Mouse (Mus musculus): ENCODE results near the gene Gm13889. TPM values are rescaled to one million over a fixed set of nuclear protein-coding genes. Genes with fewer than 3 reads are reported as not detected.

The Gm13889 gene
- total and polyA plus RNA-seq, 2 experiments from 2014 or later, result 29.3 to 47.5 TPM

DNA sequence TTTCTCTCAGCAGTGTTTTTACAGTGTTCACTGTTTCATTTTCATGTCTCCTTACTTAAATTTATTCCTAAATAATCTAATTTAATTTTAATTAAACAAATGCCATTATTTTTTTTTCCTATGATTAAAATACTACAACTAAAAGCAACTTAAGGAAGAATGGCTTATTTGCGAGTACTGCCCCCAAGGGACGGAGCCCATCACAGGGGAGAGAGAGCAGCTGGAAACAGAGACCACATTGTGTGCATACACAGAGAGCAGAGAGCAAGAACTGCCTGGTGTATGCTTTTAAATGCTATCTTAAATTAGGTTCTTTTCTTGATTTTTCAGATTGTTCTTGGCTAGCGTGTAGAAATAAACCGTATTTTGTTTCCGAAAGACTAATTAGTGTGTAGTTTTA is 10.0 kb downstream of the Gm13889 start:
- Histone ChIP-seq H3K9me3 (ENCODE audit: low read length) (no peaks in the 10 kb centered on the region), H3K27me3 (ENCODE audit: insufficient read depth, low read length) (no peaks in the 10 kb centered on the region), H3K4me2 (ENCODE audit: low read depth) (no peak overlapping the region), H3K9ac (no peak overlapping the region), H3K27ac (ENCODE audit: low read depth, low read length) (no peak overlapping the region), H3K36me3 (ENCODE audit: insufficient read depth) (no peaks in the 10 kb centered on the region), H3K4me1 (ENCODE audit: insufficient read depth) (no peaks in the 10 kb centered on the region), H3K4me3 (ENCODE audit: low read depth, low read length) (no peak overlapping the region)
- DNase-seq (no peak), ATAC-seq (no peak)
- no peak for TF ChIP-seq CTCF (IDR thresholded peaks at IDR 0.05; ENCODE audit: low read depth)
- WGBS, result 28% methylated on average over 5 of the region's 5 CpGs

DNA sequence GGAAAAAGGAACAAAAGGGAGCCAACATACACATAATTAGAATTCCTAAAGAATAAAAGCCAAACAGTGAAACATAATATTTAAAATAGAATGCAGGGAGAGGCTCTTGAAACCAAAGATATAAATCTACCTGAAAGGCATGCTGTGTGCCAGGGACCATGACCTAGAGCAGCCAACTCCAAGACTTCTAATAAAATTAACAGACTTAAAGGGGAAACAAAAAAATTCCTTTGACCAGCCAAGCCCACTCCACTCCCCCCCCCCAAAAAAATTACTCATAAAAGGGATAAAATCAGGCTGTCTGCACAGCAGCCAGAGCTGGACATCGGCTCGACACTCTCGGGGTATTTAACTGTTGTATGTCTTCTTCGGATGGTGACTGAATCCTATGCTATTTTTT is 12.1 kb downstream of the Gm13889 start:
- Histone ChIP-seq H3K4me3 (ENCODE audit: low read depth, low read length) (no peak overlapping the region), H3K27me3 (ENCODE audit: insufficient read depth, low read length) (no peaks in the 10 kb centered on the region), H3K27ac (ENCODE audit: low read depth, low read length) (no peak overlapping the region), H3K36me3 (ENCODE audit: insufficient read depth) (no peaks in the 10 kb centered on the region), H3K9ac (no peak overlapping the region), H3K4me1 (ENCODE audit: insufficient read depth) (no peaks in the 10 kb centered on the region), H3K4me2 (ENCODE audit: low read depth) (no peak overlapping the region), H3K9me3 (ENCODE audit: low read length) (no peaks in the 10 kb centered on the region)
- 97% methylated on average over 4 of the region's 4 CpGs for WGBS
- no peak for TF ChIP-seq CTCF (IDR thresholded peaks at IDR 0.05; ENCODE audit: low read depth)
- no peak for DNase-seq
- ATAC-seq, result no peak

DNA sequence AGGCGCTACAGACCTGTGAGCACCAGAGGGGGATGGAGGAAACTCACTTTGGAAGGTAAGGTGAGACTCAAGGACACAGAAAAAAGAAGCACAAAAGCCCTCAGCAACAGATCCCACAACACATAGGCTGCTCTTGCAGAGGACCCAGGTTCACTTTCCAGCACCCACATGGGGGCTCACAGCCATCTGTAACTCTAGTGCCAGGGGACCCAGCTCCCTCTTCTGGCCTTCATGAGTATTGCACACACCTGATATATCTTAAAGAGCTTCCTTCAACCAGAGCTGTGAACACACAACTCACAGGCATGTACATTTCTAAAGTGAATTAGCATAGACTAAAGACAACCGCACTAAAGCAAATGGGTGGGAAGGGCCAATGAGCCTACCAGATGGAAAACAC is 12.9 kb downstream of the Gm13889 start:
- Histone ChIP-seq H3K27me3 (ENCODE audit: insufficient read depth, low read length) (no peaks in the 10 kb centered on the region), H3K4me3 (ENCODE audit: low read depth, low read length) (no peak overlapping the region), H3K9ac (no peak overlapping the region), H3K4me1 (ENCODE audit: insufficient read depth) (no peaks in the 10 kb centered on the region), H3K27ac (ENCODE audit: low read depth, low read length) (no peak overlapping the region), H3K9me3 (ENCODE audit: low read length) (no peaks in the 10 kb centered on the region), H3K4me2 (ENCODE audit: low read depth) (no peak overlapping the region), H3K36me3 (ENCODE audit: insufficient read depth) (no peaks in the 10 kb centered on the region)
- 90% methylated on average over 2 of the region's 2 CpGs for WGBS
- DNase-seq (no peak), ATAC-seq (no peak)
- peak; percentile 20 for TF ChIP-seq CTCF (IDR thresholded peaks at IDR 0.05; ENCODE audit: low read depth)

DNA sequence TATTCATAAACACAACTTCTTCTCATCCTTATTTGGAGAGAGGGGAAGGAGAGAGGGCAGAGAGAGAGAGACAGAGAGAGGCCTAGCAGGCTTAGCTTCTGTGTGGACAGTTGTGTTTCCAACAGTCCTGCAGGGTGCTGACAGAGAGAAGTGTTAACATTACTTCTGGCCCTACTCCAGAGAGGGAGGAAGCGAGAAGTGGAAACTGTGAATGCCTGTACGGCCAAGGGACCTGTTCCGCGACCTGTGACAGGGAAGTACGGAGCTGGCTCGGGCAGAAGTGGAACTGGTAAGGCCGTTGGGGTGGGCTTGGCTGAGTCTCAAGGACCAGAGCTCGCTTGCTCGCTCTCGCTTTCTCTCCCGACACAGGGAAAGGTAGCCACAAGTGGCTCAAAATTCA is 15.3 kb downstream of the Gm13889 start:
- WGBS, result 64% methylated on average over 11 of the region's 11 CpGs
- DNase-seq (no peak), ATAC-seq (no peak)
- no peak overlapping the region for H3K9ac ChIP-seq
- no peak for TF ChIP-seq CTCF (IDR thresholded peaks at IDR 0.05; ENCODE audit: low read depth)
- no peak overlapping the region for H3K4me2 ChIP-seq (ENCODE audit: low read depth)
- no peaks in the 10 kb centered on the region for H3K4me1 ChIP-seq (ENCODE audit: insufficient read depth)
- H3K4me3 ChIP-seq (ENCODE audit: low read depth, low read length), result no peak overlapping the region
- no peaks in the 10 kb centered on the region for H3K9me3 ChIP-seq (ENCODE audit: low read length)
- no peak overlapping the region for H3K27ac ChIP-seq (ENCODE audit: low read depth, low read length)
- H3K27me3 ChIP-seq (ENCODE audit: insufficient read depth, low read length), result no peaks in the 10 kb centered on the region
- no peaks in the 10 kb centered on the region for H3K36me3 ChIP-seq (ENCODE audit: insufficient read depth)

DNA sequence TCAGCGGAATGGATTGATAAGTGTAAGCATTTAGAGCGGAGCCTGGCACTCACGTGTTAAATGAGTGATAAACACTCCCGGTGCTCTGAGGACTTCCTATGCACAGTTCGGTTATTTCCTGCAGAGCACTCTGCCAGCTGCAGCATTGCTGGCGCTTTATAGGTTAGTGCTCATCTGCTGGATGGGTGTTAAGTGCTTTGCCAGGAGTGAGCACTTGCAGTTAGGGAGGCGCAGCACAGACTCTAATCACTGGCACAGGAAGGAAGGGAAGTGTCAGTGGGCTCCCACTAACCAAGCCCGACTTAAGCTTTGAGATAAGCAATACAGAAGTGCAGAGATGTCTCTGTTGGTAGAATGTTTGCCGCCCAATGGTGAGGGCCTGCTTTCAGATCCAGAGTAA is 18.5 kb downstream of the Gm13889 start:
- H3K4me3 ChIP-seq (ENCODE audit: low read depth, low read length), result no peak overlapping the region
- H3K36me3 ChIP-seq (ENCODE audit: insufficient read depth), result no peaks in the 10 kb centered on the region
- ATAC-seq, result peak; percentile 34; the same call in 1 of the 2 replicates
- no peak overlapping the region for H3K9ac ChIP-seq
- no peak overlapping the region for H3K4me2 ChIP-seq (ENCODE audit: low read depth)
- H3K4me1 ChIP-seq (ENCODE audit: insufficient read depth), result no peaks in the 10 kb centered on the region
- 67% methylated on average over 9 of the region's 9 CpGs for WGBS
- H3K27ac ChIP-seq (ENCODE audit: low read depth, low read length), result no peak overlapping the region
- no peak for DNase-seq
- H3K27me3 ChIP-seq (ENCODE audit: insufficient read depth, low read length), result no peaks in the 10 kb centered on the region
- no peaks in the 10 kb centered on the region for H3K9me3 ChIP-seq (ENCODE audit: low read length)
- no peak for TF ChIP-seq CTCF (IDR thresholded peaks at IDR 0.05; ENCODE audit: low read depth)

DNA sequence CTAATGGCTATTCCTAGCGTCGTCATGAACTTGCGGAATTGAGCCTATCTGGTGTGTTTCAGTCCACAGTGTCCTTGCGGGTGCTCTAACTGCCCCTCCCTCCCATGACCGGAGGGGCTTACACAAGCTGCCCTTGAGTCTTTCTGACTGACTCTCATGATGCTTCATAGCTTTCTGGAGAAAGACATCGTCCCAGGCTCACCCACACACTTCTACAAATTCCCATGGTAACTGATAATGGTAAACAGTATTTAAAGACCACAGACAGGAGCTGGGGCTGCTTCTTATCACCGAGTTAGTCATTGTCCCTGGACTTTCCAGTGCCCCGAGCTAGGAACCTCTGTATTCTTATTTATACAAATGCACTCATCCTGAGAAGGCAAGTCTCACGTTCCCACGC is 28.1 kb downstream of the Gm13889 start:
- 90% methylated on average over 10 of the region's 10 CpGs for WGBS
- ATAC-seq, result no peak
- Histone ChIP-seq H3K36me3 (ENCODE audit: insufficient read depth) (no peaks in the 10 kb centered on the region), H3K9ac (no peak overlapping the region), H3K9me3 (ENCODE audit: low read length) (no peaks in the 10 kb centered on the region), H3K4me2 (ENCODE audit: low read depth) (no peak overlapping the region), H3K27ac (ENCODE audit: low read depth, low read length) (no peak overlapping the region), H3K27me3 (ENCODE audit: insufficient read depth, low read length) (no peaks in the 10 kb centered on the region), H3K4me1 (ENCODE audit: insufficient read depth) (no peaks in the 10 kb centered on the region), H3K4me3 (ENCODE audit: low read depth, low read length) (no peak overlapping the region)
- DNase-seq, result no peak
- TF ChIP-seq CTCF (IDR thresholded peaks at IDR 0.05; ENCODE audit: low read depth), result no peak

DNA sequence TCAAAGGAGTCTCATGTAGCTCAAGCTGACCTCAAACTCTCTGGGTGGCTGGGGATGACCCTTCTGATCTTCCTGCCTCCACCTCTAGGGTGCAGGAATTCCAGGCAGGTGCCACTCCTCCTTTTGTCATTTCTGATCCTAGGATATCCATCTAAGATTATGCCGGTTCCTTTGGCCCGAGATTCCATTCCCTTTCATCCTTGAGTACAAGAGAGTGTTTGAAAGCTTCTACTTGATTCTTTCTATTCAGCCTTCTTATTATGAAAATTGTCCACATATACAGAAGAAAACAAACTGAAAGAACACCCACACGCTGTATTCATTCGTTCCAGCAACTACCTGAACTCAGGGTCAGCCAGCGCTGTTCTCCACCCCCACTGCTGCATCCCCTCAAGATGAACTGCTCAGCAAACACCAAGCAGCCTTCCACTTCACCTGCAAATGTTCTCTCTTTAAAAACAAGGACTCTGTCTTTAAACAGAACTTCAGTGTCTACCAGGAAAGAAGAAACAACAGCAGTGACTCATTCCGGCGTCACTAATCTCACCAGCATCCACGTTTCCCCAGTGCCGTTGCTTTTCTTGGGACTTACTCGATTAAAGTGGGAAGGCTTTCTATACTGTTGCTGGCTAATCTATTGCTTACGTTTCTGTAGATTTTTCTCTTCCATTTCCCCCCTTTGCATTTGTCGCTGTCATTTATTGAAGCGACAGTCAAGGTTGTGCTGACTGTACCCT is 29.1 kb downstream of the Gm13889 start:
- H3K4me1 ChIP-seq (ENCODE audit: insufficient read depth), result no peaks in the 10 kb centered on the region
- no peak for ATAC-seq
- no peaks in the 10 kb centered on the region for H3K27me3 ChIP-seq (ENCODE audit: insufficient read depth, low read length)
- no peaks in the 10 kb centered on the region for H3K36me3 ChIP-seq (ENCODE audit: insufficient read depth)
- no peak overlapping the region for H3K27ac ChIP-seq (ENCODE audit: low read depth, low read length)
- no peak overlapping the region for H3K4me3 ChIP-seq (ENCODE audit: low read depth, low read length)
- H3K9ac ChIP-seq, result no peak overlapping the region
- WGBS, result 65% methylated on average over 13 of the region's 13 CpGs
- DNase-seq, result no peak
- no peak for TF ChIP-seq CTCF (IDR thresholded peaks at IDR 0.05; ENCODE audit: low read depth)
- no peak overlapping the region for H3K4me2 ChIP-seq (ENCODE audit: low read depth)
- no peaks in the 10 kb centered on the region for H3K9me3 ChIP-seq (ENCODE audit: low read length)
